Mouse (Mus musculus): ENCODE results near the gene Pik3ap1. TPM values are rescaled to one million over a fixed set of nuclear protein-coding genes. Genes with fewer than 3 reads are reported as not detected.
A peak's percentile ranks its signal among the peaks of the same experiment; 100 is the strongest.

The Pik3ap1 gene
- polyA plus RNA-seq, 1 experiment from 2014 or later = 2.1 TPM

- no peak overlapping the region for H3K4me3 ChIP-seq (ENCODE audit: low read length)
- no peaks in the 10 kb centered on the region for H3K9me3 ChIP-seq (ENCODE audit: low read length)
- no peaks in the 10 kb centered on the region for H3K36me3 ChIP-seq (ENCODE audit: insufficient read depth, low read length)
- H3K27me3 ChIP-seq (ENCODE audit: insufficient read depth, low read length) = no peaks in the 10 kb centered on the region
- H3K4me2 ChIP-seq (replicated peaks; ENCODE audit: low read depth, low read length) = no peak overlapping the region
- H3K9ac ChIP-seq (replicated peaks; ENCODE audit: low read length) = no peak overlapping the region
- WGBS = 67% methylated on average over 7 of the region's 7 CpGs
- no peak overlapping the region for H3K27ac ChIP-seq (ENCODE audit: low read length)
- no peak for ATAC-seq (ENCODE audit: low FRiP score, low TSS enrichment)
- peaks cover 5% of the 10 kb centered on the region for H3K4me1 ChIP-seq (ENCODE audit: insufficient read depth, low read length)
Measured at GRCm38 (mm10) chr19:41270906-41271305, 114.0 kb downstream of the Pik3ap1 start.

GRCm38 (mm10) chr19:41270151-41270727 is 114.7 kb downstream of the Pik3ap1 start:
- Histone ChIP-seq H3K36me3 (ENCODE audit: insufficient read depth, low read length) (no peaks in the 10 kb centered on the region), H3K4me2 (replicated peaks; ENCODE audit: low read depth, low read length) (no peak overlapping the region), H3K4me1 (ENCODE audit: insufficient read depth, low read length) (peaks cover 5% of the 10 kb centered on the region), H3K9me3 (ENCODE audit: low read length) (no peaks in the 10 kb centered on the region), H3K4me3 (ENCODE audit: low read length) (no peak overlapping the region), H3K27me3 (ENCODE audit: insufficient read depth, low read length) (no peaks in the 10 kb centered on the region), H3K9ac (replicated peaks; ENCODE audit: low read length) (no peak overlapping the region), H3K27ac (ENCODE audit: low read length) (no peak overlapping the region)
- ATAC-seq (ENCODE audit: low FRiP score, low TSS enrichment) = no peak; the same call in 1 of the 2 replicates
- WGBS = 45% methylated on average over 9 of the region's 9 CpGs

- 59% methylated on average over 8 of the region's 8 CpGs for WGBS
- Histone ChIP-seq H3K27me3 (ENCODE audit: insufficient read depth, low read length) (no peaks in the 10 kb centered on the region), H3K36me3 (ENCODE audit: insufficient read depth, low read length) (no peaks in the 10 kb centered on the region), H3K4me1 (ENCODE audit: insufficient read depth, low read length) (peaks cover 20% of the 10 kb centered on the region), H3K4me3 (ENCODE audit: low read length) (no peak overlapping the region), H3K27ac (ENCODE audit: low read length) (no peak overlapping the region), H3K4me2 (replicated peaks; ENCODE audit: low read depth, low read length) (no peak overlapping the region), H3K9ac (replicated peaks; ENCODE audit: low read length) (no peak overlapping the region), H3K9me3 (ENCODE audit: low read length) (no peaks in the 10 kb centered on the region)
- no peak for ATAC-seq (ENCODE audit: low FRiP score, low TSS enrichment)
Measured at GRCm38 (mm10) chr19:41266251-41266901, 118.5 kb downstream of the Pik3ap1 start.

- 28% methylated on average over 13 of the region's 13 CpGs for WGBS
- ATAC-seq (ENCODE audit: low FRiP score, low TSS enrichment) = no peak
- H3K9ac ChIP-seq (replicated peaks; ENCODE audit: low read length) = peak overlapping the region; percentile 98
- H3K27me3 ChIP-seq (ENCODE audit: insufficient read depth, low read length) = no peaks in the 10 kb centered on the region
- H3K36me3 ChIP-seq (ENCODE audit: insufficient read depth, low read length) = no peaks in the 10 kb centered on the region
- H3K4me3 ChIP-seq (ENCODE audit: low read length) = peak overlapping the region; percentile 94
- no peaks in the 10 kb centered on the region for H3K9me3 ChIP-seq (ENCODE audit: low read length)
- H3K4me2 ChIP-seq (replicated peaks; ENCODE audit: low read depth, low read length) = peak overlapping the region; percentile 73
- peaks cover 34% of the 10 kb centered on the region for H3K4me1 ChIP-seq (ENCODE audit: insufficient read depth, low read length)
- H3K27ac ChIP-seq (ENCODE audit: low read length) = peak overlapping the region; percentile 99
Measured at GRCm38 (mm10) chr19:41264331-41264799, 120.5 kb downstream of the Pik3ap1 start.

- peak within 1 kb of the TSS; percentile 73 for H3K4me2 ChIP-seq (replicated peaks; ENCODE audit: low read depth, low read length)
- H3K9me3 ChIP-seq (ENCODE audit: low read length) = no peaks in the 10 kb centered on the region
- no peaks in the 10 kb centered on the region for H3K36me3 ChIP-seq (ENCODE audit: insufficient read depth, low read length)
- peak within 1 kb of the TSS; percentile 98 for H3K9ac ChIP-seq (replicated peaks; ENCODE audit: low read length)
- H3K27me3 ChIP-seq (ENCODE audit: insufficient read depth, low read length) = no peaks in the 10 kb centered on the region
- H3K4me3 ChIP-seq (ENCODE audit: low read length) = peak within 1 kb of the TSS; percentile 94
- under 1% methylated on average over 52 of the region's 98 CpGs for WGBS
- H3K4me1 ChIP-seq (ENCODE audit: insufficient read depth, low read length) = peaks cover 38% of the 10 kb centered on the region
- H3K27ac ChIP-seq (ENCODE audit: low read length) = peak within 1 kb of the TSS; percentile 99
- ATAC-seq (ENCODE audit: low FRiP score, low TSS enrichment) = peak; percentile 95
Measured at GRCm38 (mm10) chr19:41263630-41264295, 121.1 kb downstream of the Pik3ap1 start, which contains the start of gene Tm9sf3. Tm9sf3 (minus strand) TSS chr19:41263997.

- WGBS = 3% methylated on average over 50 of the region's 51 CpGs
- Histone ChIP-seq H3K4me2 (replicated peaks; ENCODE audit: low read depth, low read length) (peak overlapping the region; percentile 73), H3K4me3 (ENCODE audit: low read length) (peak overlapping the region; percentile 94), H3K4me1 (ENCODE audit: insufficient read depth, low read length) (peaks cover 38% of the 10 kb centered on the region), H3K27ac (ENCODE audit: low read length) (peak overlapping the region; percentile 99), H3K9ac (replicated peaks; ENCODE audit: low read length) (peak overlapping the region; percentile 98), H3K27me3 (ENCODE audit: insufficient read depth, low read length) (no peaks in the 10 kb centered on the region), H3K9me3 (ENCODE audit: low read length) (no peaks in the 10 kb centered on the region), H3K36me3 (ENCODE audit: insufficient read depth, low read length) (no peaks in the 10 kb centered on the region)
- peak; percentile 90 for ATAC-seq (ENCODE audit: low FRiP score, low TSS enrichment)
Measured at GRCm38 (mm10) chr19:41262712-41263629, 121.9 kb downstream of the Pik3ap1 start.

- H3K27ac ChIP-seq (ENCODE audit: low read length) = peak overlapping the region; percentile 58; the same call in 1 of the 2 replicates
- H3K4me1 ChIP-seq (ENCODE audit: insufficient read depth, low read length) = peaks cover 38% of the 10 kb centered on the region
- no peaks in the 10 kb centered on the region for H3K36me3 ChIP-seq (ENCODE audit: insufficient read depth, low read length)
- no peaks in the 10 kb centered on the region for H3K27me3 ChIP-seq (ENCODE audit: insufficient read depth, low read length)
- H3K4me3 ChIP-seq (ENCODE audit: low read length) = no peak overlapping the region
- ATAC-seq (ENCODE audit: low FRiP score, low TSS enrichment) = no peak
- H3K9ac ChIP-seq (replicated peaks; ENCODE audit: low read length) = no peak overlapping the region
- no peak overlapping the region; the same call in 1 of the 2 replicates for H3K4me2 ChIP-seq (replicated peaks; ENCODE audit: low read depth, low read length)
- 81% methylated on average over 3 of the region's 3 CpGs for WGBS
- no peaks in the 10 kb centered on the region for H3K9me3 ChIP-seq (ENCODE audit: low read length)
Measured at GRCm38 (mm10) chr19:41260736-41261135, 124.2 kb downstream of the Pik3ap1 start.

- Histone ChIP-seq H3K4me2 (replicated peaks; ENCODE audit: low read depth, low read length) (no peak overlapping the region), H3K4me3 (ENCODE audit: low read length) (no peak overlapping the region), H3K27me3 (ENCODE audit: insufficient read depth, low read length) (no peaks in the 10 kb centered on the region), H3K4me1 (ENCODE audit: insufficient read depth, low read length) (peaks cover 34% of the 10 kb centered on the region), H3K36me3 (ENCODE audit: insufficient read depth, low read length) (no peaks in the 10 kb centered on the region), H3K27ac (ENCODE audit: low read length) (no peak overlapping the region), H3K9me3 (ENCODE audit: low read length) (no peaks in the 10 kb centered on the region), H3K9ac (replicated peaks; ENCODE audit: low read length) (no peak overlapping the region)
- WGBS = 75% methylated on average over 6 of the region's 6 CpGs
- ATAC-seq (ENCODE audit: low FRiP score, low TSS enrichment) = no peak
Measured at GRCm38 (mm10) chr19:41259256-41259655, 125.6 kb downstream of the Pik3ap1 start.

- no peak overlapping the region for H3K9ac ChIP-seq (replicated peaks; ENCODE audit: low read length)
- WGBS = 48% methylated on average over 2 of the region's 2 CpGs
- H3K4me1 ChIP-seq (ENCODE audit: insufficient read depth, low read length) = peaks cover 34% of the 10 kb centered on the region
- H3K4me3 ChIP-seq (ENCODE audit: low read length) = no peak overlapping the region
- ATAC-seq (ENCODE audit: low FRiP score, low TSS enrichment) = no peak
- H3K36me3 ChIP-seq (ENCODE audit: insufficient read depth, low read length) = no peaks in the 10 kb centered on the region
- no peaks in the 10 kb centered on the region for H3K27me3 ChIP-seq (ENCODE audit: insufficient read depth, low read length)
- no peaks in the 10 kb centered on the region for H3K9me3 ChIP-seq (ENCODE audit: low read length)
- no peak overlapping the region for H3K27ac ChIP-seq (ENCODE audit: low read length)
- no peak overlapping the region for H3K4me2 ChIP-seq (replicated peaks; ENCODE audit: low read depth, low read length)
Measured at GRCm38 (mm10) chr19:41258707-41259106, 126.2 kb downstream of the Pik3ap1 start.

Measured in kidney, embryonic 16.5 days (tissue).